Mouse (Mus musculus) bone marrow macrophage, adult 2 months (primary cell): ENCODE results near the gene Arid1b.

Source experiments
- CTCF ChIP-seq: IDR thresholded peaks from 2 replicates; pipeline ENCODE4 v1.5.1; 2012; ENCODE audit warnings: low read depth, mild to moderate bottlenecking, low read length, moderate library complexity
- POLR2A ChIP-seq: IDR thresholded peaks from 2 replicates; pipeline ENCODE4 v1.6.1; 2012; ENCODE audit warnings: mild to moderate bottlenecking, low read depth, low read length, borderline replicate concordance

DNA sequence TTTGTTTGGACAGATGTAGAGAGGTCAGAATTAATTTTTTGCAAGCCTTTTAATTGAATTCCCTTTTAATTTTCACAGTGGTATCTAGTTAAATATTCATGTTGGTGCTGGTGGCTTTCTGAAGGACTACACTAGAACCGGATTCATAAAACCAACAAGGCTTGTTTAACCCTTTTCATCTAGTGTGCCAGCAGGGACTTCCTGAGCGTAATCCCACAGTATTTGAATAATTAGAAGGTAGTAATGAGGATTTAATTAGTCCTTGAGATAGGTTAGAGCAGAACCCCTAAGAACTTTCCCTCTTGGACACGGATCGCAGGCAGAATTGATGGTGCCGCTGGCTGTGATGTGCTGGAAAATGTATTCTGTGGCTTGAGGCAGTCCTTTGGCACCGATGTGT, 273.6 kb downstream of the Arid1b start:
- TF ChIP-seq CTCF = no peak
- TF ChIP-seq POLR2A = no peak
